Mouse (Mus musculus): ENCODE measurements around the gene Fam193a. TPM values are rescaled to one million over a fixed set of nuclear protein-coding genes. Genes with fewer than 3 reads are reported as not detected.
A peak's percentile ranks its signal among the peaks of the same experiment; 100 is the strongest.

Gene Fam193a
- polyA plus RNA-seq, 1 experiment, result 45.8 TPM

GRCm38 (mm10) chr5:34524511-34524910 is 154.8 kb downstream of the Fam193a start:
- no peak overlapping the region for H3K4me3 ChIP-seq (replicated peaks; ENCODE audit: extremely low read depth, low read depth, low read length)
- no peak for DNase-seq
- TF ChIP-seq CTCF (IDR thresholded peaks at IDR 0.05; ENCODE audit: insufficient read depth, low read length) (no peak), POLR2A (IDR thresholded peaks at IDR 0.05; ENCODE audit: borderline replicate concordance, extremely low read depth, low read depth, low read length) (no peak)
- no peaks in the 10 kb centered on the region; the same call in none of the 2 replicates for H3K4me1 ChIP-seq (ENCODE audit: control insufficient read depth, insufficient read depth, low read length)

- peak; percentile 97 for DNase-seq
- peak; percentile 73; the same call in 1 of the 2 replicates for TF ChIP-seq POLR2A (IDR thresholded peaks at IDR 0.05; ENCODE audit: borderline replicate concordance, extremely low read depth, low read depth, low read length)
- no peak for TF ChIP-seq CTCF (IDR thresholded peaks at IDR 0.05; ENCODE audit: insufficient read depth, low read length)
- Histone ChIP-seq H3K4me1 (ENCODE audit: control insufficient read depth, insufficient read depth, low read length) (peaks cover 3% of the 10 kb centered on the region), H3K4me3 (replicated peaks; ENCODE audit: extremely low read depth, low read depth, low read length) (peak within 1 kb of the TSS; percentile 82)
- 5% methylated on average over 38 of the region's 38 CpGs for WGBS
Measured at GRCm38 (mm10) chr5:34525663-34526476, 156.1 kb downstream of the Fam193a start, which contains the start of gene Sh3bp2. TSS of gene Sh3bp2 (plus strand) at chr5:34525838.

- 69% methylated on average over 5 of the region's 5 CpGs for WGBS
- peaks cover 4% of the 10 kb centered on the region; the same call in 1 of the 2 replicates for H3K4me1 ChIP-seq (ENCODE audit: control insufficient read depth, insufficient read depth, low read length)
- peak overlapping the region; percentile 4 for H3K4me3 ChIP-seq (replicated peaks; ENCODE audit: extremely low read depth, low read depth, low read length)
- TF ChIP-seq CTCF (IDR thresholded peaks at IDR 0.05; ENCODE audit: insufficient read depth, low read length) (no peak), POLR2A (IDR thresholded peaks at IDR 0.05; ENCODE audit: borderline replicate concordance, extremely low read depth, low read depth, low read length) (no peak)
- no peak for DNase-seq
Measured at GRCm38 (mm10) chr5:34526477-34526775, 156.7 kb downstream of the Fam193a start.

GRCm38 (mm10) chr5:34527352-34527751 is 157.6 kb downstream of the Fam193a start:
- DNase-seq, result no peak
- no peak overlapping the region for H3K4me3 ChIP-seq (replicated peaks; ENCODE audit: extremely low read depth, low read depth, low read length)
- 75% methylated on average over 2 of the region's 2 CpGs for WGBS
- no peak for TF ChIP-seq POLR2A (IDR thresholded peaks at IDR 0.05; ENCODE audit: borderline replicate concordance, extremely low read depth, low read depth, low read length)
- no peak for TF ChIP-seq CTCF (IDR thresholded peaks at IDR 0.05; ENCODE audit: insufficient read depth, low read length)
- peaks cover 4% of the 10 kb centered on the region; the same call in 1 of the 2 replicates for H3K4me1 ChIP-seq (ENCODE audit: control insufficient read depth, insufficient read depth, low read length)

- 73% methylated on average over 5 of the region's 5 CpGs for WGBS
- DNase-seq, result no peak
- H3K4me3 ChIP-seq (replicated peaks; ENCODE audit: extremely low read depth, low read depth, low read length), result no peak overlapping the region
- TF ChIP-seq CTCF (IDR thresholded peaks at IDR 0.05; ENCODE audit: insufficient read depth, low read length) (no peak), POLR2A (IDR thresholded peaks at IDR 0.05; ENCODE audit: borderline replicate concordance, extremely low read depth, low read depth, low read length) (no peak)
- peaks cover 4% of the 10 kb centered on the region; the same call in 1 of the 2 replicates for H3K4me1 ChIP-seq (ENCODE audit: control insufficient read depth, insufficient read depth, low read length)
Measured at GRCm38 (mm10) chr5:34528724-34529123, 159.0 kb downstream of the Fam193a start.

- peaks cover 6% of the 10 kb centered on the region for H3K4me1 ChIP-seq (ENCODE audit: control insufficient read depth, insufficient read depth, low read length)
- WGBS, result 59% methylated on average over 5 of the region's 5 CpGs
- H3K4me3 ChIP-seq (replicated peaks; ENCODE audit: extremely low read depth, low read depth, low read length), result no peak overlapping the region
- TF ChIP-seq CTCF (IDR thresholded peaks at IDR 0.05; ENCODE audit: insufficient read depth, low read length) (no peak), POLR2A (IDR thresholded peaks at IDR 0.05; ENCODE audit: borderline replicate concordance, extremely low read depth, low read depth, low read length) (no peak)
- no peak for DNase-seq
Measured at GRCm38 (mm10) chr5:34530116-34530515, 160.4 kb downstream of the Fam193a start.

GRCm38 (mm10) chr5:34530687-34531086 is 161.0 kb downstream of the Fam193a start:
- no peak overlapping the region for H3K4me3 ChIP-seq (replicated peaks; ENCODE audit: extremely low read depth, low read depth, low read length)
- peaks cover 6% of the 10 kb centered on the region for H3K4me1 ChIP-seq (ENCODE audit: control insufficient read depth, insufficient read depth, low read length)
- WGBS, result 43% methylated on average over 4 of the region's 4 CpGs
- no peak for DNase-seq
- TF ChIP-seq POLR2A (IDR thresholded peaks at IDR 0.05; ENCODE audit: borderline replicate concordance, extremely low read depth, low read depth, low read length) (no peak), CTCF (IDR thresholded peaks at IDR 0.05; ENCODE audit: insufficient read depth, low read length) (no peak)

- Histone ChIP-seq H3K4me3 (replicated peaks; ENCODE audit: extremely low read depth, low read depth, low read length) (no peak overlapping the region), H3K4me1 (ENCODE audit: control insufficient read depth, insufficient read depth, low read length) (peaks cover 6% of the 10 kb centered on the region)
- TF ChIP-seq CTCF (IDR thresholded peaks at IDR 0.05; ENCODE audit: insufficient read depth, low read length), result no peak
- TF ChIP-seq POLR2A (IDR thresholded peaks at IDR 0.05; ENCODE audit: borderline replicate concordance, extremely low read depth, low read depth, low read length), result no peak
- WGBS, result 75% methylated on average over 5 of the region's 5 CpGs
- DNase-seq, result no peak
Measured at GRCm38 (mm10) chr5:34533066-34533465, 163.3 kb downstream of the Fam193a start.

GRCm38 (mm10) chr5:34533820-34534219 is 164.1 kb downstream of the Fam193a start:
- Histone ChIP-seq H3K4me1 (ENCODE audit: control insufficient read depth, insufficient read depth, low read length) (peaks cover 6% of the 10 kb centered on the region), H3K4me3 (replicated peaks; ENCODE audit: extremely low read depth, low read depth, low read length) (no peak overlapping the region)
- 61% methylated on average over 3 of the region's 3 CpGs for WGBS
- TF ChIP-seq CTCF (IDR thresholded peaks at IDR 0.05; ENCODE audit: insufficient read depth, low read length), result no peak
- TF ChIP-seq POLR2A (IDR thresholded peaks at IDR 0.05; ENCODE audit: borderline replicate concordance, extremely low read depth, low read depth, low read length), result no peak
- no peak for DNase-seq
